Mouse (Mus musculus) inflammation-experienced regulatory T-cells, adult 6 months (primary cell): Measurements from ENCODE around the gene Oog2. TPM values are rescaled to one million over a fixed set of nuclear protein-coding genes. Genes with fewer than 3 reads are reported as not detected.
"Not testable (repeated sequence)": the region's sequence is repeated elsewhere in the genome, so short reads cannot be mapped to it uniquely, and the experiment has no call there.

Source experiments
- ATAC-seq: one replicate; pipeline ENCODE4 v1.8.0; 2017
- polyA plus RNA-seq, 3 experiments: library from polyadenylated mRNA; unstranded; fragments of 100-300 nt; shearing (Covaris generic); gene quantifications; one replicate each; pipeline ENCODE4 v1.2.1; 2017

Gene Oog2
- not detected for polyA plus RNA-seq

DNA sequence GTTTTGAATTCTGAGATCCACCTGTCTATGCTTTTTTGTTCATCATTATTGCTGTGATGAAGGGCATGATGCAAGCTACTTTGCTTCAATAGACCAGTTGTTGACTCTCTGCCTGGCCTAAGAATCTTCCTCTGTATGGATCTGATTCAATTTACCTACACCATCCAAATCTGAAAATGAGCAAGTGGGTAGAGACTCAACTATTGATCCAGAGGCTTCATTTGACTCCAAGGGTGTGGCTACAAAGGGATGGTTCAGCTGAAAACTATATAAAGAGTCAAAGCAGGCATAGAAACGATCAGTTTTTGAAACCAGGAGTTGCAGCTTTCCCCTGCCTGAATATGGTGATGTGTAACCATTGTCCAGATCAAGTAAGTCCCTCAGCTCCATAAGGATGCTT, at the start of gene Oog2:
Oog2 (plus strand) TSS at position 301 of the 400 bp plus-strand sequence.
- no peak for ATAC-seq

- ATAC-seq, result no peak
Measured at GRCm38 (mm10) chr4:144162563-144162962, 28.0 kb upstream of the Oog2 start, which contains the start of gene Oog3. TSS of gene Oog3 (minus strand) at chr4:144162663.

- not testable (repeated sequence) for ATAC-seq
Measured at GRCm38 (mm10) chr4:144213218-144213617, 22.7 kb downstream of the Oog2 start, which contains the start of gene C87977. TSS of gene C87977 (minus strand) at chr4:144213318.

Other genes with a start within 250 kb of the Oog2 start
- not detected for gene Pramef25, start 239.7 kb upstream of the Oog2 start, polyA plus RNA-seq
- gene Gm13101, start 223.8 kb upstream of the Oog2 start, polyA plus RNA-seq, result not detected
- gene Pramef17, start 196.3 kb upstream of the Oog2 start, polyA plus RNA-seq, result not detected
- under 1 TPM in 1 of 3 experiments, not detected in 2; 0.77 TPM for gene Pramel4, start 131.6 kb upstream of the Oog2 start, polyA plus RNA-seq
- not detected for gene Gm13102, start 84.2 kb upstream of the Oog2 start, polyA plus RNA-seq
- not detected for gene Oog3, start 28.1 kb upstream of the Oog2 start, polyA plus RNA-seq
- not detected for gene C87977, start 22.6 kb downstream of the Oog2 start, polyA plus RNA-seq
- gene Pramel5, start 89.8 kb downstream of the Oog2 start, polyA plus RNA-seq, result not detected
- gene Gm13128, start 139.5 kb downstream of the Oog2 start, polyA plus RNA-seq, result not detected
- gene Gm13119, start 167.2 kb downstream of the Oog2 start, polyA plus RNA-seq, result not detected
- gene Pramef20, start 187.2 kb downstream of the Oog2 start, polyA plus RNA-seq, result not detected
- gene Pramef12, start 217.7 kb downstream of the Oog2 start, polyA plus RNA-seq, result not detected
- gene 1700012P22Rik, start 248.1 kb downstream of the Oog2 start, polyA plus RNA-seq, result not detected